Mouse (Mus musculus) lung, embryonic 14.5 days (tissue): ENCODE measurements at regions not wholly inside any gene's neighbourhood (a gene's known extent, or its start where the extent isn't known, plus 50 kb on each side); places are given as distances from the start of the nearest gene placed in this dataset.
A peak's percentile ranks its signal among the peaks of the same experiment; 100 is the strongest.

Experiments used
- ATAC-seq: fragments of 200-750 bp; cut with Nextera tagmentation; 2 replicates; pipeline ENCODE4 v1.8.0; 2017; ENCODE audit warnings: mild to moderate bottlenecking, moderate TSS enrichment, moderate library complexity; ENCODE audit not compliant: insufficient read depth
- DNase-seq: peaks from one replicate; pipeline ENCODE4 v3.0.0-alpha.2; 2015
- H3K27ac ChIP-seq: fragments of 300-500 bp; sonication (generic); 2 replicates; pipeline ENCODE4 v1.5.1; 2014; ENCODE audit warnings: low read depth, mild to moderate bottlenecking, moderate library complexity
- H3K27me3 ChIP-seq: fragments of 300-500 bp; sonication (generic); 2 replicates; pipeline ENCODE4 v1.6.1; 2014; ENCODE audit warnings: low read length, control low read depth; ENCODE audit not compliant: insufficient read depth
- H3K36me3 ChIP-seq: fragments of 300-500 bp; sonication (generic); 2 replicates; pipeline ENCODE4 v1.6.1; 2014; ENCODE audit warnings: control low read depth; ENCODE audit not compliant: insufficient read depth
- H3K4me1 ChIP-seq: fragments of 300-500 bp; sonication (generic); 2 replicates; pipeline ENCODE4 v1.6.1; 2014; ENCODE audit warnings: antibody characterized with exemption, control low read depth; ENCODE audit not compliant: insufficient read depth
- H3K4me2 ChIP-seq: fragments of 300-500 bp; sonication (generic); 2 replicates; pipeline ENCODE4 v1.6.1; 2014; ENCODE audit warnings: mild to moderate bottlenecking
- H3K4me3 ChIP-seq: fragments of 300-500 bp; sonication (generic); 2 replicates; pipeline ENCODE4 v1.5.1; 2014; ENCODE audit warnings: low read depth, low read length
- H3K9ac ChIP-seq: fragments of 300-500 bp; sonication (generic); 2 replicates; pipeline ENCODE4 v1.6.1; 2014
- H3K9me3 ChIP-seq: fragments of 300-500 bp; sonication (generic); 2 replicates; pipeline ENCODE4 v1.6.1; 2016; ENCODE audit warnings: low read depth, low read length, control low read depth
- CTCF ChIP-seq: IDR thresholded peaks from 2 replicates; pipeline ENCODE4 v1.5.1; 2016; ENCODE audit warnings: antibody characterized with exemption, low read depth
- WGBS: fragments of 180-500 bp; shearing (Covaris S2); extraction: QIAGEN DNeasy Blood & Tissue Kit; methylation state at CpG from one replicate; pipeline ENCODE4 v1.1.7; 2014; 5-methylcytosine and 5-hydroxymethylcytosine counted together

DNA sequence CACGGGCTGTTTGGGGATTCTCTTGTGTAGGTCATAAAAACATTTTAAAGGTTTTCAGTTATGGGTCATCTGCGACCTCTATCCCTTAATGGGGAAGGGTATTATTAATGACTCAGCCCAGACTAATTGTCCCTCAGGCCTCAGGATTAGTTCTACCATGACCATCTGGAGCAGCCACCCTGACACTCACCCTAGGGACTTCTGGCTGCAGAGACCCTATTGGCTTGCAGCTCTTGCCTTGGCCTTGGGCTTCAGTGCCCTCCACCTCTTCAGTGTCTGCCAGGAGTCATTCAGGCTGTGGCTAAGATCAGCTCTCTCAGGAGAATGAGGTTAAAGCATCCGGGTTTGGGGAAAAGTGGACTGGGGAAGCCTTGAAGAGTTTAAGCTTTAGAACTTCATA is 423.3 kb downstream of the Gm10295 start:
- WGBS, result 85% methylated on average over 3 of the region's 3 CpGs
- ATAC-seq, result no peak
- no peak for DNase-seq
- Histone ChIP-seq H3K9ac (no peak overlapping the region), H3K4me1 (no peaks in the 10 kb centered on the region), H3K27ac (no peak overlapping the region), H3K4me2 (no peak overlapping the region), H3K36me3 (no peaks in the 10 kb centered on the region), H3K4me3 (no peak overlapping the region), H3K27me3 (no peaks in the 10 kb centered on the region), H3K9me3 (no peaks in the 10 kb centered on the region)
- no peak for TF ChIP-seq CTCF

DNA sequence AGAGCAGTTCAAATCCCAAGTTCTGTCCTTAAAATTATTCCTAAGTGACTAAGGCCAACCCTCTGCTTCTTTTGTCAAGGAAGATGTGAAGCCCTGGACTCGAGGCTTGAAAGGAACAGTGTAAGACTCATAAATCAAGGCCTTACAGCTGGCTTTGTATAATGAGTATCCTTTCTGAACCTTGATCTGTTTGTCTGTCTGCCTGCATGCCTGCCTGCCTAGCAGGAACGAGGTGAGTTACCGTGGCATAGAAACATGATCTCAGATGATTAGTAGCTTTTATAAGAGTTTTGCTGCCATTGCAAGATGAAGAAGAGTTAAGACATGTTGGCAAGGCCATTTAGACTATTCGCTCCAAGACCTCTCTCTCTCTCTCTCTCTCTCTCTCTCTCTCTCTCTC is 434.3 kb downstream of the Gm10295 start:
- no peaks in the 10 kb centered on the region for H3K9me3 ChIP-seq
- H3K27ac ChIP-seq, result no peak overlapping the region
- no peak for TF ChIP-seq CTCF
- ATAC-seq, result no peak
- H3K4me2 ChIP-seq, result no peak overlapping the region
- 57% methylated on average over 4 of the region's 4 CpGs for WGBS
- H3K4me3 ChIP-seq, result no peak overlapping the region
- no peak for DNase-seq
- H3K27me3 ChIP-seq, result no peaks in the 10 kb centered on the region
- H3K9ac ChIP-seq, result no peak overlapping the region
- H3K36me3 ChIP-seq, result no peaks in the 10 kb centered on the region
- H3K4me1 ChIP-seq, result no peaks in the 10 kb centered on the region

DNA sequence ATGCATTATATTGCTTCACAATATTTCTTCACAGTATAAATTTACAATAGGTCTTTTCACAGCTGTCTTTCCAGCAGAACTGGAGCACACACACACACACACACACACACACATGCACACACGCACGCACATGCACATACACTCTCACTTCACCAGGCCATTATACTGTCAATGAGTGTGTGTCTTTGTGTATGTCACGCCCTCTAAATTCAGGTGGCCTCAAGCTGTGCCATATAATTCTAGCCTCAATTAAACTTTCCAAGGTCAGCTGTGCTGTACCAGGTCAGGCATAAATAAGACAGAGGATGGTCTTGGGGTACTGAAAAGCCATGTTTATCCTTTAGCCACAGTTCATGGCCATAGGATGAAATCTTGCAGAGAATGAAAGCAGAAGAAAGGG is 442.4 kb downstream of the Gm10295 start:
- no peak for DNase-seq
- H3K9ac ChIP-seq, result no peak overlapping the region
- H3K4me2 ChIP-seq, result no peak overlapping the region
- no peaks in the 10 kb centered on the region for H3K27me3 ChIP-seq
- 78% methylated on average over 3 of the region's 3 CpGs for WGBS
- no peak overlapping the region for H3K4me3 ChIP-seq
- H3K9me3 ChIP-seq, result no peaks in the 10 kb centered on the region
- no peak for ATAC-seq
- H3K36me3 ChIP-seq, result no peaks in the 10 kb centered on the region
- H3K4me1 ChIP-seq, result no peaks in the 10 kb centered on the region
- H3K27ac ChIP-seq, result no peak overlapping the region
- no peak for TF ChIP-seq CTCF

DNA sequence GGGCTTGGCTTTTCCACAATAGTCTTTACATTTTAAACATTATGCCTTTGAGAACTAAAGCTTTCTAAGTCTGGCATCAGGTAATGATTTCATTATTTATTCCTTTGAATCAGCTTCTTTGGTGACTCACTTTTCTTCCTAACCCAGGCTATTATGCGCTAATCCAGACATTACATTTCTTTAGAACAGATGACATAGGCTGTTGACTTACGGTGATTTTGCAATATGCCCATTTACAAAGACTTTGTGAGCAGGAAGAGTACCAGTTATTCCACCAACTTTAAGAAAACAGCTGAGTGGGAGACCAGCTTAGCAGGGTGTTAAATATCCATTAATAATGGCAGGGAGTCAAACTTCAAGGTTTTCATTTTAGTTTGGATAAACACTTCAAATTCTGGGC is 459.6 kb downstream of the Gm10295 start:
- H3K27me3 ChIP-seq, result no peaks in the 10 kb centered on the region
- H3K9me3 ChIP-seq, result no peaks in the 10 kb centered on the region
- ATAC-seq (no peak), DNase-seq (peak; percentile 17)
- H3K4me2 ChIP-seq, result no peak overlapping the region
- WGBS, result 74% methylated on average over 2 of the region's 2 CpGs
- TF ChIP-seq CTCF, result no peak
- no peaks in the 10 kb centered on the region for H3K4me1 ChIP-seq
- no peak overlapping the region for H3K27ac ChIP-seq
- H3K4me3 ChIP-seq, result no peak overlapping the region
- H3K9ac ChIP-seq, result no peak overlapping the region
- no peaks in the 10 kb centered on the region for H3K36me3 ChIP-seq

DNA sequence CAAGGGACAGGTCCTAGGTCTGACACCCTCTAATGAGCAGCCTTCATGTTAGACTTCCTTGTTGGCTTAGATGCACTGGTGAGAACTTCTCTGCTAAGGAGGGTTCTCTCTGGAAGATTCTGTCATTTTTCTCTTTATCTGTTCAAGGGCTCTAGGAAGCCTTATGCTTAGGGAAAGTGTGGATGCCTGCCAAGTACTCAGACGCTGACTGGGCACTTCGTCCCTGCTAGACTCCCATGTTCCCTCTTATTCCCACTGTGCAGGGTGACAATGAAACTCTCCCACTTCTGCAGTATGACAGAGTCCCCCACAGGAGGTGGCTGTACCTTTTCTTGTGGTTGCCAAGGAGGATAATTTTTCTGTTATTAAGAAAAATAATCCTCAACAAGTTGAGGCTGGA is 470.8 kb downstream of the Gm10295 start:
- H3K9ac ChIP-seq, result no peak overlapping the region
- no peak for ATAC-seq
- H3K9me3 ChIP-seq, result no peaks in the 10 kb centered on the region
- no peaks in the 10 kb centered on the region for H3K27me3 ChIP-seq
- H3K4me1 ChIP-seq, result no peaks in the 10 kb centered on the region
- 26% methylated on average over 2 of the region's 2 CpGs for WGBS
- peak; percentile 60 for DNase-seq
- TF ChIP-seq CTCF, result no peak
- H3K27ac ChIP-seq, result no peak overlapping the region
- H3K36me3 ChIP-seq, result no peaks in the 10 kb centered on the region
- no peak overlapping the region for H3K4me2 ChIP-seq
- no peak overlapping the region for H3K4me3 ChIP-seq

DNA sequence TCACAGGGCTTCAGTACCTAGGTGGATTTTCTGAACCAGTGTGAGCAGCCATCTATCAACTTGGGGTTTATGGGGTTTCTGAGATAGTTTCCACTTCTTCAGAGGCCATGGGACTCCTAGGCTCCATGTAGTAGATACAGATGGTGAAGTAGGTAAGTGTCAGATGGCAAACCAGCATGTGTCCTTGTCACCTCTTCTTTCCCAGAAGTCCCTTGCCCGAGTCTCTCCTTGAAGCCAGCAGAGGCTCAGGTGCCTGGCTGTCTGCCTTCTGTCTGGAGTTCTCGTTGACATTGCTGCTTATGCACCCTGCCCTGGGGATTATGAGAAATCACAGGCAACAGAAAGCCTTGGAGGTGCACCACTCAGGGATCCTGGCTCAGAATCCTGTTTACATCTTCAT is 476.9 kb downstream of the Gm10295 start:
- H3K9ac ChIP-seq, result no peak overlapping the region
- WGBS, result 32% methylated on average over 2 of the region's 2 CpGs
- H3K27me3 ChIP-seq, result no peaks in the 10 kb centered on the region
- no peak overlapping the region for H3K4me2 ChIP-seq
- H3K36me3 ChIP-seq, result no peaks in the 10 kb centered on the region
- no peak overlapping the region for H3K4me3 ChIP-seq
- no peak overlapping the region for H3K27ac ChIP-seq
- DNase-seq (no peak), ATAC-seq (no peak)
- no peaks in the 10 kb centered on the region for H3K9me3 ChIP-seq
- H3K4me1 ChIP-seq, result 0 out of 2 replicates have a peak, but pooled peaks cover 6% of the 10 kb centered on the region
- TF ChIP-seq CTCF, result no peak

DNA sequence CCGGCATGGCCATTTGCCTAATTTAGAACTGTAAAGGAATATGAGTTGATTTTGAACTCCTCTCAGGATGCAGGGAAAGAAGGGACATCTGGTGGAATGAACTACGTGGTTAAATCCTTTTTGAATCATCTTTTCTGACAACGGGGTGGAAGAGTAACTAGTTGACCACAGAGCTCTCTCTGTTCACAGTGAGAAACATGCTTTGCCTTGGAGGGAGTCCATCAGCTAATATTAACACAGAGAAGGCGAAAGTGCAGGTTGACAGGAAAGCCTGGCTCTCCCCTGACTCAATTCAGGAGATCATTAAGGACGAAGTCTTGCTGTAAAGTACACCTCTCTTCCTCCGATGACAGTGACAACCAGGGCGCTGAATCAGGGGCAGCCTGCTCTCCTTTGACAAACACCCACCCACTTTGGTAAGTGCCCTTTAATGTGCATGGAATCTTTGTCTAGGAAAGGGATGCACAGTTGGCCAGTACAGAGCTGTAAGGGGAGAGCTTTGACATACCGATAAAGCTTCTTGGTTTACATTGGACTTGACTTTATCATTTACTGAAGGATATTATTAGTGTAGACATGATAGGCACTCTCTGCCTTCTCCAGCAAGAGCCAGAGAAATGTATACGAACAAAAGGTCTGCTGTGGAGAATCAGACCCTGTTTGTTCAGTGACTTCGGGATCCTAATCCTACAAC is 480.3 kb downstream of the Gm10295 start:
- Histone ChIP-seq H3K27ac (no peak overlapping the region), H3K9ac (no peak overlapping the region), H3K27me3 (no peaks in the 10 kb centered on the region), H3K4me3 (no peak overlapping the region), H3K36me3 (no peaks in the 10 kb centered on the region), H3K9me3 (no peaks in the 10 kb centered on the region), H3K4me2 (no peak overlapping the region), H3K4me1 (0 out of 2 replicates have a peak, but pooled peaks cover 6% of the 10 kb centered on the region)
- TF ChIP-seq CTCF, result no peak
- WGBS, result 25% methylated on average over 10 of the region's 10 CpGs
- ATAC-seq (peak; percentile 47; the same call in 1 of the 2 replicates), DNase-seq (peak; percentile 14)
